Mouse (Mus musculus): ENCODE data around the gene Adgrl3. TPM values are rescaled to one million over a fixed set of nuclear protein-coding genes. Genes with fewer than 3 reads are reported as not detected.

The Adgrl3 gene
- total and polyA plus RNA-seq, 3 experiments, result not detected

GRCm38 (mm10) chr5:81614674-81615073 is 594.7 kb downstream of the Adgrl3 start:
- no peak for DNase-seq (ENCODE audit: low read depth, low spot score)
- Histone ChIP-seq H3K4me1 (ENCODE audit: control insufficient read depth in 1 of 2, insufficient read depth in 2 of 2, low read length in 2 of 2) (no peaks in the 10 kb centered on the region), H3K27ac (ENCODE audit: control insufficient read depth, low read depth, low read length) (no peak overlapping the region), H3K9me3 (replicated peaks; ENCODE audit: insufficient read depth, low read length) (no peaks in the 10 kb centered on the region), H3K79me2 (ENCODE audit: control insufficient read depth, insufficient read depth, low read length, poor library complexity) (no peaks in the 10 kb centered on the region), H3K4me3 (ENCODE audit: control insufficient read depth in 1 of 2, insufficient read depth in 1 of 2, low read depth in 2 of 2, low read length in 2 of 2) (no peak overlapping the region), H3K36me3 (ENCODE audit: control insufficient read depth in 1 of 2, insufficient read depth in 2 of 2, low read length in 2 of 2) (no peaks in the 10 kb centered on the region), H3K27me3 (ENCODE audit: control insufficient read depth in 1 of 2, insufficient read depth in 2 of 2, low read length in 2 of 2) (no peaks in the 10 kb centered on the region), H3K9ac (ENCODE audit: control insufficient read depth, low read depth, low read length, poor library complexity, severe bottlenecking) (no peak overlapping the region)
- TF ChIP-seq TCF12 (IDR thresholded peaks at IDR 0.05; ENCODE audit: low read depth, low read length) (no peak), ZKSCAN1 (IDR thresholded peaks at IDR 0.05; ENCODE audit: low read depth, low read length) (no peak), ZMIZ1 (IDR thresholded peaks at IDR 0.05; ENCODE audit: low read depth, low read length) (no peak), MAFK (IDR thresholded peaks at IDR 0.05; ENCODE audit: borderline replicate concordance, low read depth, low read length) (no peak), GATA1 (IDR thresholded peaks at IDR 0.05; ENCODE audit: low read depth, low read length) (no peak)

GRCm38 (mm10) chr5:81621106-81621505 is 601.2 kb downstream of the Adgrl3 start:
- Histone ChIP-seq H3K79me2 (ENCODE audit: control insufficient read depth, insufficient read depth, low read length, poor library complexity) (no peaks in the 10 kb centered on the region), H3K9me3 (replicated peaks; ENCODE audit: insufficient read depth, low read length) (no peaks in the 10 kb centered on the region), H3K9ac (ENCODE audit: control insufficient read depth, low read depth, low read length, poor library complexity, severe bottlenecking) (no peak overlapping the region), H3K27ac (ENCODE audit: control insufficient read depth, low read depth, low read length) (no peak overlapping the region), H3K4me3 (ENCODE audit: control insufficient read depth in 1 of 2, insufficient read depth in 1 of 2, low read depth in 2 of 2, low read length in 2 of 2) (no peak overlapping the region), H3K36me3 (ENCODE audit: control insufficient read depth in 1 of 2, insufficient read depth in 2 of 2, low read length in 2 of 2) (no peaks in the 10 kb centered on the region), H3K4me1 (ENCODE audit: control insufficient read depth in 1 of 2, insufficient read depth in 2 of 2, low read length in 2 of 2) (no peaks in the 10 kb centered on the region), H3K27me3 (ENCODE audit: control insufficient read depth in 1 of 2, insufficient read depth in 2 of 2, low read length in 2 of 2) (no peaks in the 10 kb centered on the region)
- TF ChIP-seq TCF12 (IDR thresholded peaks at IDR 0.05; ENCODE audit: low read depth, low read length), result no peak
- no peak for TF ChIP-seq ZC3H11A (IDR thresholded peaks at IDR 0.05; ENCODE audit: low read depth, low read length)
- no peak for TF ChIP-seq ZMIZ1 (IDR thresholded peaks at IDR 0.05; ENCODE audit: low read depth, low read length)
- TF ChIP-seq UBTF (IDR thresholded peaks at IDR 0.05; ENCODE audit: borderline replicate concordance, insufficient read depth, low read depth, low read length), result no peak
- no peak for TF ChIP-seq POLR2AphosphoS5 (IDR thresholded peaks at IDR 0.05; ENCODE audit: borderline replicate concordance, low read depth, low read length)
- no peak for TF ChIP-seq ZKSCAN1 (IDR thresholded peaks at IDR 0.05; ENCODE audit: low read depth, low read length)
- TF ChIP-seq NELFE (IDR thresholded peaks at IDR 0.05; ENCODE audit: low read depth, low read length), result no peak
- no peak for TF ChIP-seq USF1 (IDR thresholded peaks at IDR 0.05; ENCODE audit: low read depth, low read length)
- no peak for TF ChIP-seq TBP (IDR thresholded peaks at IDR 0.05; ENCODE audit: low read depth, low read length)
- no peak for TF ChIP-seq SIN3A (IDR thresholded peaks at IDR 0.05; ENCODE audit: low read length)
- no peak for TF ChIP-seq GABPA (IDR thresholded peaks at IDR 0.05; ENCODE audit: low read depth, low read length)
- no peak for TF ChIP-seq TAL1 (IDR thresholded peaks at IDR 0.05; ENCODE audit: low read length)
- no peak for TF ChIP-seq MYB (IDR thresholded peaks at IDR 0.05; ENCODE audit: low read depth, low read length)
- TF ChIP-seq NRF1 (IDR thresholded peaks at IDR 0.05; ENCODE audit: insufficient read depth, low read depth, low read length, poor library complexity, severe bottlenecking), result no peak
- TF ChIP-seq RAD21 (IDR thresholded peaks at IDR 0.05; ENCODE audit: low read depth, low read length), result no peak
- TF ChIP-seq CHD1 (IDR thresholded peaks at IDR 0.05; ENCODE audit: low read depth, low read length), result no peak
- no peak for DNase-seq (ENCODE audit: low read depth, low spot score)
